Mouse (Mus musculus) midbrain, embryonic 11.5 days (tissue): ENCODE data around the gene Sdhc. TPM values are rescaled to one million over a fixed set of nuclear protein-coding genes. Genes with fewer than 3 reads are reported as not detected.

Experiments used
- ATAC-seq: fragments of 200-750 bp; cut with Nextera tagmentation; 2 replicates; pipeline ENCODE4 v1.8.0; 2017; ENCODE audit warnings: moderate TSS enrichment, moderate library complexity; ENCODE audit not compliant: low FRiP score
- DNase-seq: peaks from one replicate; pipeline ENCODE4 v3.0.0; 2015; ENCODE audit warnings: low spot score; ENCODE audit errors: missing footprints
- H3K27ac ChIP-seq: fragments of 300-500 bp; sonication (generic); 2 replicates; pipeline ENCODE4 v1.5.1; 2014; ENCODE audit warnings: low read depth, low read length
- H3K27me3 ChIP-seq: fragments of 300-500 bp; sonication (generic); 2 replicates; pipeline ENCODE4 v1.6.1; 2014; ENCODE audit warnings: mild to moderate bottlenecking, low read length, moderate library complexity, mixed read lengths; ENCODE audit not compliant: control insufficient read depth, insufficient read depth
- H3K36me3 ChIP-seq: fragments of 300-500 bp; sonication (generic); 2 replicates; pipeline ENCODE4 v1.6.1; 2014; ENCODE audit warnings: mild to moderate bottlenecking, low read length, moderate library complexity, mixed read lengths; ENCODE audit not compliant: control insufficient read depth, insufficient read depth
- H3K4me1 ChIP-seq: fragments of 300-500 bp; sonication (generic); 2 replicates; pipeline ENCODE4 v1.6.1; 2014; ENCODE audit warnings: low read length; ENCODE audit not compliant: control insufficient read depth, insufficient read depth
- H3K4me2 ChIP-seq: fragments of 300-500 bp; sonication (generic); 2 replicates; pipeline ENCODE4 v1.6.1; 2014; ENCODE audit warnings: mild to moderate bottlenecking, moderate library complexity
- H3K4me3 ChIP-seq: fragments of 300-500 bp; sonication (generic); 2 replicates; pipeline ENCODE4 v1.5.1; 2014; ENCODE audit warnings: low read depth, low read length
- H3K9ac ChIP-seq: fragments of 300-500 bp; sonication (generic); 2 replicates; pipeline ENCODE4 v1.6.1; 2014; ENCODE audit warnings: low read length
- H3K9me3 ChIP-seq: fragments of 300-500 bp; sonication (generic); 2 replicates; pipeline ENCODE4 v1.6.1; 2016; ENCODE audit warnings: low read length; ENCODE audit not compliant: control insufficient read depth
- WGBS: fragments of 180-500 bp; shearing (Covaris S2); extraction: QIAGEN DNeasy Blood & Tissue Kit; methylation state at CpG from one replicate; pipeline ENCODE4 v1.1.7; 2014; 5-methylcytosine and 5-hydroxymethylcytosine counted together
- polyA plus RNA-seq: library from polyadenylated mRNA; unstranded; fragments of >200 nt; fragmentation: Nextera tagmentation; extraction: Ambion mirVana; gene quantifications from 2 replicates; pipeline ENCODE4 v1.2.1, GENCODE M21; 2014

Gene Sdhc
- 291 and 314 TPM in 2 replicates for polyA plus RNA-seq

DNA sequence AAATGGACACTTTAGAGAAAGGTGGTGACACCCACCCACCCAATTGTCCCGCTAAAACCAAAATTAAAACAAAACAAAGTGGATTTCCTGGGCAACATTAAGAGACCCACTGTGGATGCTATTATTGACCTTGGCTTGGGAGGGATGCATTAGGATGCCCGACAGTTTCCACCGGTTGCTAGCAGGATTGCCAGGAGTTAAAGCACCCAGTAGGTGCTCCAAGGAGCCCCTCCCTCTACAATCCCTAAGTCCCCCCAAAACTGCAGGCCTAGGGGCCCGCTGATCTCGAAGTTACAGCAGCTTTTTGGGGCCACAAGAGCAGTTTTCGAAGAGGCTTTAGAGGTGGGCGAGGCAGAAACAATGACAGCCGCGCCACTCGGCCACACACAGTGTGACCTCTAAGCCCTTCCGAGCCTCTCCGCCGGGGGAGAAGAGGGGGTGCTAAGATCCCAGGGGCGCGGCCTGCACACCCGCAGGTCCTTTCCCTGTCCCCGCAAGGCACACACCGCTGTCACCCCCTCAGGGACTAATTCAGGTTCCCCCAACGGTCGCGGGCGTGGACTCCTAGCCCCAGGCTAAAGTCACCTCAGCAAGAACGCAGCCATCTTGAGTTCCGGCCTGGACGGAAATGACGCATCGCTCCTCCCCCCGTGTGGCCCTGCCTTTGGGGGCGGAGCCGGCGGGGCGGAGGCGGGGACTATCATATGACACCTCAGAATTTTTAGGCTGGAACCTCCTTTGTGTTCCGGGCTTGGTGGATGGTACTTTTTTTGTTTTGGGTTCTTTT lies at the start of gene Sdhc, which contains the start of gene Mpz:
TSS of gene Sdhc (minus strand) at position 630 of the 787 bp plus-strand sequence.
TSS of gene Mpz (plus strand) at position 738 of the 787 bp plus-strand sequence.
- no peaks in the 10 kb centered on the region for H3K9me3 ChIP-seq
- ATAC-seq (peak; percentile 99), DNase-seq (peak; percentile 99)
- peak within 1 kb of the TSS; percentile 88 for H3K9ac ChIP-seq
- 0 out of 2 replicates have a peak, but pooled peaks cover 2% of the 10 kb centered on the region for H3K36me3 ChIP-seq
- peak within 1 kb of the TSS; percentile 49; the same call in 1 of the 2 replicates for H3K27ac ChIP-seq
- peaks cover 11% of the 10 kb centered on the region for H3K4me1 ChIP-seq
- no peaks in the 10 kb centered on the region for H3K27me3 ChIP-seq
- WGBS = under 1% methylated on average over 34 of the region's 34 CpGs
- H3K4me2 ChIP-seq = peak within 1 kb of the TSS; percentile 88
- H3K4me3 ChIP-seq = peak within 1 kb of the TSS; percentile 83

DNA sequence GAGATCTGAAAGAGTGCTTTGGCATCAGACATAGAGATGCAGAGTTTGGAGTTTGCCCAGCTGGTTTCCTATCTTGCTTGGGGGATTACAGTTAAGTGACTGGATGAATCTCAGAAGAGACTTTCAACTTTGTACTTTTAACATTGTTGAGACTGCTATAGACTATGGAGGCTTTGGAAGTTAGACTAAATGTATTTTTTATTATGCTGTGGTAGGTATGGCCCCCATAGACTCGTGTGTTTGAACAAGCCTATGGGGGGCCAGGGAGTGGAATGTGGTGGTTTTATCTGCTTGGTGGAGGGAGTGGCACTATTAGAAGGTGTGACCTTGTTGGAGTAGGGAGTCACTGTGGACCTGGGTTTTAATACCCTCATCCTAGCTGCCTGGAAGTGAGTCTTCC lies 49.1 kb upstream of the Sdhc start:
- ATAC-seq (no peak), DNase-seq (peak; percentile 53)
- no peak overlapping the region for H3K4me2 ChIP-seq
- no peaks in the 10 kb centered on the region for H3K9me3 ChIP-seq
- WGBS = 72% methylated on average over 1 of the region's 1 CpGs
- no peak overlapping the region for H3K4me3 ChIP-seq
- peaks cover 2% of the 10 kb centered on the region; the same call in 1 of the 2 replicates for H3K4me1 ChIP-seq
- H3K27ac ChIP-seq = no peak overlapping the region
- H3K27me3 ChIP-seq = peaks cover 14% of the 10 kb centered on the region; the same call in 1 of the 2 replicates
- no peaks in the 10 kb centered on the region for H3K36me3 ChIP-seq
- H3K9ac ChIP-seq = no peak overlapping the region

DNA sequence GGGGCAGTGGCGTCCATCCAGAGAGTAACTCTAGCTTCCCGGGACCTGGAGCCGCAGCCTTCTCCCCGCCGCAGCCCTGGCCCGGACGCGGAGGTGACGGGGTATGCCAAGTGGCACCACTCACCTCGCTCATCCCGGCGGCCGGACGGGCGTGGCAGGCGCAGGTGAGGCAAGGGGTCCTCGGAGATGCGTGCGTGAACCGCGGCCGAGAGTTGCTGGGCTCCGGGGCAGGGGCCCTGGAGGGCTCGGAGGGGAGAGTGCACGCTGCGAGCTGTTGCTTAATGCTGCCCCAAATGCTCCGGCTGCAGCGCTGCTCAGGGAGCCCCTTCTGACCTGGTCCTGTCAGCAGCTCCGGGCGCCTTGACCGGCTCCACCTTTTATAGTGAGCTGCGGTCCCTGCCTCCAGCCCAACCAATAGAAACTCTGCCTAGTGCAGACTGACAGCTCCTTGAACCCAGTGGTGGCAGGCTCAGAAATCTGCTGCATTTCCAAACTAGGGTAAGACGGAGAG lies 45.5 kb upstream of the Sdhc start, which contains the start of gene Pcp4l1:
TSS of gene Pcp4l1 (minus strand) at position 382 of the 511 bp plus-strand sequence.
- WGBS = under 1% methylated on average over 33 of the region's 33 CpGs
- no peak within 1 kb of the TSS for H3K27ac ChIP-seq
- ATAC-seq (peak; percentile 82), DNase-seq (peak; percentile 95)
- peak within 1 kb of the TSS; percentile 68 for H3K9ac ChIP-seq
- peak within 1 kb of the TSS; percentile 64 for H3K4me3 ChIP-seq
- peaks cover 18% of the 10 kb centered on the region for H3K4me1 ChIP-seq
- peaks cover 17% of the 10 kb centered on the region; the same call in 1 of the 2 replicates for H3K27me3 ChIP-seq
- no peaks in the 10 kb centered on the region for H3K36me3 ChIP-seq
- H3K4me2 ChIP-seq = peak within 1 kb of the TSS; percentile 98
- no peaks in the 10 kb centered on the region for H3K9me3 ChIP-seq

DNA sequence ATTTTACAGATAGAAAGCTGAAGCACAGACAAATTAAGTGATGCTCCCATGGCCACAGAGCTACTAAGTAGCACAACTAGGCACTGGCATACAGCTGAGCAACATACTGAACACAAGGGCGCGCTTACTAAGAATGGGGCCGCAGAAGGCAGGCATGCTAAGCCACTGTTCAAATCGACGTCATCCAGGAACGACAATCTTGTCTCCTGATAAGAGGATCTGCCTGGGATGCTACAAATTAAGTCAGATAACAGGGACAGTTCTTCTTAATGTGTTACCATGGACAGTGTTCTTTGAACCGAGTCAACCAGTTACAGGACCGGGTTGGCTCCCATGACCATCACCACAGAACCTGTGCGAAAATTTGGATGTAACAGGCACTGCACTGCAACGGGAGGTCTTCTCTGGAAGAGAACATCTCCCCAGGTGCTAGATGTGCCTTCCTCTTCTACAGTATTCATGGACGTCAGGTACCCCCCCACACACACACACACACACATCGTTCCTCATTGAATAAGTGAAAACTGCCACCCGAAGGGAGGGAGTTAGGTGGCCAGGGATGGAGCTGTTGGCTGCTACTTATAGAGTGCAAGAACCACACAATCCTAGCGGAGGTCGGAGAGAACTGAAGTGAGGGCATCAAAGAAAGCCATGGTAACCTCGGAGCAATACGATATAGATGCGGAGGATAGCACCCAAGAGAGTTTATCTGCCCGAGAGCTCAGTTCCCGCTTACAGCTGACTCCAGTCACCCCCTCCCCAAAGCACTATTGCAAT lies 44.8 kb upstream of the Sdhc start:
- Histone ChIP-seq H3K4me1 (peaks cover 18% of the 10 kb centered on the region), H3K4me3 (peak overlapping the region; percentile 64), H3K4me2 (peak overlapping the region; percentile 98), H3K36me3 (no peaks in the 10 kb centered on the region), H3K27ac (no peak overlapping the region), H3K9me3 (no peaks in the 10 kb centered on the region), H3K9ac (peak overlapping the region; percentile 68), H3K27me3 (peaks cover 17% of the 10 kb centered on the region; the same call in 1 of the 2 replicates)
- WGBS = 3% methylated on average over 20 of the region's 20 CpGs
- ATAC-seq (peak; percentile 23; the same call in 1 of the 2 replicates), DNase-seq (no peak)

DNA sequence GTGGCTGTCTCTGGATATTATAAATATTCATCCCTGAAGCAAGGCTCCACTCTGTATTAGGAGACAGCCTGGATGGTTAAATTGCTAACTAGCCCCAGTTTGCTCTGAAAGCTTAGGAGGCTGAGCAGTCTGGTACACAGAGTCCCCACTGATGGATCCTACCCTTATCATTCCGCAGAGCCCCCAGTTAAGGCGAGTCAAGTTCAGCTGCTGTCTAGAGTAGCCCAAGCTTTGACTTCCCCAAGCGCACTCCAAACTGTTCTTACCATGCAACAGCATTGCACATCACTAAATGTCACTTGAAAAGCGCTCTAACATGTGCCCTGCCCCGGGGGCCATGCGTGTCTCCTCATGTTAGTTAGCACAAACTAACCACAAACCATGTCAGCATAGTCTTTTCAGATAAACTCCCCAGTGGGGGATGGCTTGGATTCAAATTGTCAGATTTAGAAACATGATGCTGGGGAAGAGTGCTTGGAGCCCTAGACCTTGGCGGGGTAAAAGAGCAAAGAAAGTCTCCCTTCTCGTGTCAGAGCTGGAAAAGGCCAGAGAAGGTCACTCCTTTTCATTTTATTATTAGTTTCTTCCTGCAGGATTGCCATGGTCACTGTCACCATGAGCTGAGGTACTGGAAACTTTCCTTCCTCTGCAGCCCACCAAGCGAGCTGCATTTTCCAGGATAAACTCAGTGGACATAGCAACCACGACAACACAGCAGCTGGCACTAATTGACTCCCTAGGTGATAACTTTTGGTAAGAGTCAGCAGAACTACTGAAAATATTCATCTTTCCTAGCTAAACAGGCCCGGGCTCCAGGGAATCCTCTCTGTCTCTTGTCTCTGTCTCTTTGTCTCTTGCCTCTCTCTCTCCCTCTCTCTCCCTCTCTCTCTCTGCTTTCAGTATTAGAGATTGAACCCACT lies 43.8 kb upstream of the Sdhc start:
- DNase-seq (peak; percentile 94), ATAC-seq (no peak)
- WGBS = 22% methylated on average over 11 of the region's 11 CpGs
- Histone ChIP-seq H3K27me3 (peaks cover 17% of the 10 kb centered on the region; the same call in 1 of the 2 replicates), H3K9me3 (no peaks in the 10 kb centered on the region), H3K4me2 (peak overlapping the region; percentile 37), H3K9ac (no peak overlapping the region; the same call in 1 of the 2 replicates), H3K27ac (peak overlapping the region; percentile 55; the same call in 1 of the 2 replicates), H3K36me3 (no peaks in the 10 kb centered on the region), H3K4me1 (peaks cover 24% of the 10 kb centered on the region), H3K4me3 (no peak overlapping the region)

DNA sequence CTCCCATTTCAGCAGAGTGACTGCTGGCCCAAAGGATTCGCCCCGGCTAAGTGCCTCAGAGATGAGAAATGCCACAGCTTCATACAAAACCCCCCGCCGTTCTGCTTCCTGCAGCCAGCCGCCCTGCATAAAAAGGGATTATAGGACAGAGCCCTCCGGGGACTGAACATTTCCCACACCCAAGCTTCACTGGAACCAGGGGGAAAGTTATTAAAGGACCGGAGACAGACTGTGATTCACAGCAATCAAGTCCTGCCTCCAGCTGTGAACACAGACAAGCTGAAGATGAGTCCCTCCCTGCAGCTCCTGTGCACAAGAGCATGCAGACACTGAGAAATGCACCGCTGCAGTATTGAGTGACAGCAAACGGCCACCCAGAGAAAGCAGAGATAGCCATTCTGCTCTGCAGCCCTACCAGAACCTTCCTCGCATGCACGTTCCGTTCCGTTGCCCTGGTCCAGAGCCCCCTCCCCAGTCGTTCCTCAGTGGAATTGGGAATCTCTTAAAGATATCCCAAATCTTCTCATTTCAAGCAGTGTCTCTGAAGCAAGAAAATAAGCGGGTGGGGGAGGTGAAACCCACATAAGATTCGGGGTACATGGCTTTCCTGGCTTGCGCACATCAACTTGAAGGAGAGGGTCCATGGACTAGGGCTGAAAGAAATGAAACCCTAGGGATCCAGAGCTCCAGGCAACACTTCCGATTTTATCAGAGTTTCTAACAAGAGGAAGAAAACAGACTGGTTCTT lies 42.9 kb upstream of the Sdhc start:
- WGBS = 4% methylated on average over 18 of the region's 18 CpGs
- Histone ChIP-seq H3K36me3 (no peaks in the 10 kb centered on the region), H3K9me3 (no peaks in the 10 kb centered on the region), H3K9ac (peak overlapping the region; percentile 47; the same call in 1 of the 2 replicates), H3K4me2 (peak overlapping the region; percentile 37), H3K27ac (peak overlapping the region; percentile 55; the same call in 1 of the 2 replicates), H3K27me3 (peaks cover 17% of the 10 kb centered on the region; the same call in 1 of the 2 replicates), H3K4me1 (peaks cover 32% of the 10 kb centered on the region), H3K4me3 (peak overlapping the region; percentile 2; the same call in 1 of the 2 replicates)
- ATAC-seq (peak; percentile 53), DNase-seq (peak; percentile 95)

DNA sequence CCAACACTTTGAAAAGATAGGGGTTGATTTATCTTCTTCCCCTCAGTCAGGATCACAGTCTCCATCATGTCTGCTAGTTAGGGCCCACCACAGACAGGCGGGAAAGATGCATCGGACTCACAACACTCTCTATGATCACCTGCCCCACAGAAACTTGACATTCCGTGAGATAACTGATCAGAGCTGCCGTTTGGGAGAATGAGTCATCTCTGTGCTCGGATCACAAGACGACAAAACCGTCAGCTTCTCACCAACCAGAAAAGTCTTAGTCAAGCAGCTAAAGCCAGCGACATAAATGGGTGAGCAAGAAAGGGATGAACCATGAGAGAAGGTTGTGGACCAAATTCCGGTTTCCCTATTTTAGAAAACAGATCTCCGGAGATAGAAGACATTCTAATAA lies 41.9 kb upstream of the Sdhc start:
- no peaks in the 10 kb centered on the region for H3K36me3 ChIP-seq
- DNase-seq = peak; percentile 82
- H3K27ac ChIP-seq = no peak overlapping the region
- 40% methylated on average over 10 of the region's 10 CpGs for WGBS
- peaks cover 33% of the 10 kb centered on the region for H3K4me1 ChIP-seq
- no peak overlapping the region for H3K4me2 ChIP-seq
- H3K4me3 ChIP-seq = no peak overlapping the region
- H3K9ac ChIP-seq = no peak overlapping the region
- ATAC-seq = no peak
- peaks cover 17% of the 10 kb centered on the region; the same call in 1 of the 2 replicates for H3K27me3 ChIP-seq
- no peaks in the 10 kb centered on the region for H3K9me3 ChIP-seq
